Mouse (Mus musculus): ENCODE results near the gene Zscan4d. TPM values are rescaled to one million over a fixed set of nuclear protein-coding genes. Genes with fewer than 3 reads are reported as not detected.

The Zscan4d gene
- polyA plus RNA-seq (2014; fragmentation: Illumina TruSeq; extraction: RNeasy Lipid Tissue Mini Kit (QIAGEN cat#74804); ENCODE audit: low read depth, low replicate concordance), result not detected

GRCm38 (mm10) chr7:11166059-11166458 lies at the start of gene Zscan4d:
Gene Zscan4d (minus strand): TSS chr7:11166159.

Other genes starting within 250 kb of the Zscan4d start
- gene Zscan4c, start 160.4 kb downstream of the Zscan4d start, polyA plus RNA-seq (2014; fragmentation: Illumina TruSeq; extraction: RNeasy Lipid Tissue Mini Kit (QIAGEN cat#74804); ENCODE audit: low read depth, low replicate concordance), result not detected
- not detected for gene Zscan4-ps1, start 96.5 kb downstream of the Zscan4d start, polyA plus RNA-seq (2014; fragmentation: Illumina TruSeq; extraction: RNeasy Lipid Tissue Mini Kit (QIAGEN cat#74804); ENCODE audit: low read depth, low replicate concordance)
- not detected for gene Zscan4e, start 144.5 kb upstream of the Zscan4d start, polyA plus RNA-seq (2014; fragmentation: Illumina TruSeq; extraction: RNeasy Lipid Tissue Mini Kit (QIAGEN cat#74804); ENCODE audit: low read depth, low replicate concordance)
- not detected for gene Zscan4f, start 231.8 kb upstream of the Zscan4d start, polyA plus RNA-seq (2014; fragmentation: Illumina TruSeq; extraction: RNeasy Lipid Tissue Mini Kit (QIAGEN cat#74804); ENCODE audit: low read depth, low replicate concordance)